Mouse (Mus musculus) forebrain, embryonic 16.5 days (tissue): Measurements from ENCODE around the gene Zdhhc14. TPM values are rescaled to one million over a fixed set of nuclear protein-coding genes. Genes with fewer than 3 reads are reported as not detected.
"Not testable (repeated sequence)": the region's sequence is repeated elsewhere in the genome, so short reads cannot be mapped to it uniquely, and the experiment has no call there.

Experiments used
- ATAC-seq: fragments of 200-750 bp; cut with Nextera tagmentation; 2 replicates; pipeline ENCODE4 v1.8.0; 2017; ENCODE audit warnings: mild to moderate bottlenecking, moderate library complexity
- H3K27ac ChIP-seq: fragments of 300-500 bp; sonication (generic); 2 replicates; pipeline ENCODE4 v1.5.1; 2014; ENCODE audit warnings: low read length, control low read depth
- H3K27me3 ChIP-seq: fragments of 300-500 bp; sonication (generic); replicated peaks from 2 replicates; pipeline ENCODE4 v1.6.1; 2014; ENCODE audit warnings: low read length; ENCODE audit not compliant: control insufficient read depth, insufficient read depth
- H3K36me3 ChIP-seq: fragments of 300-500 bp; sonication (generic); 2 replicates; pipeline ENCODE4 v1.6.1; 2014; ENCODE audit not compliant: control insufficient read depth, insufficient read depth
- H3K4me1 ChIP-seq: fragments of 300-500 bp; sonication (generic); replicated peaks from 2 replicates; pipeline ENCODE4 v1.6.1; 2014; ENCODE audit warnings: low read length; ENCODE audit not compliant: control insufficient read depth, insufficient read depth
- H3K4me2 ChIP-seq: fragments of 300-500 bp; sonication (generic); 2 replicates; pipeline ENCODE4 v1.6.1; 2014; ENCODE audit warnings: mild to moderate bottlenecking, low read length, control low read depth
- H3K4me3 ChIP-seq: fragments of 300-500 bp; sonication (generic); replicated peaks from 2 replicates; pipeline ENCODE4 v1.5.1; 2014; ENCODE audit warnings: mild to moderate bottlenecking, low read length, control low read depth
- H3K9ac ChIP-seq: fragments of 300-500 bp; sonication (generic); replicated peaks from 2 replicates; pipeline ENCODE4 v1.6.1; 2014; ENCODE audit warnings: low read depth, low read length, control low read depth
- H3K9me3 ChIP-seq: fragments of 300-500 bp; sonication (generic); 2 replicates; pipeline ENCODE4 v1.6.1; 2016; ENCODE audit warnings: low read length; ENCODE audit not compliant: control insufficient read depth
- WGBS: fragments of 180-500 bp; shearing (Covaris S2); extraction: QIAGEN DNeasy Blood & Tissue Kit; methylation state at CpG from one replicate; pipeline ENCODE4 v1.1.7; 2014; 5-methylcytosine and 5-hydroxymethylcytosine counted together
- polyA plus RNA-seq: library from polyadenylated mRNA; unstranded; fragments of >200 nt; fragmentation: Nextera tagmentation; extraction: Ambion mirVana; gene quantifications from 2 replicates; pipeline ENCODE4 v1.2.1, GENCODE M21; 2015

Gene Zdhhc14
- polyA plus RNA-seq, 1 experiment from 2014 or later: 8.1 TPM

GRCm38 (mm10) chr17:5606151-5606591, 113.8 kb downstream of the Zdhhc14 start:
- no peak overlapping the region for H3K4me3 ChIP-seq
- no peak overlapping the region for H3K4me2 ChIP-seq
- no peak for ATAC-seq
- H3K9me3 ChIP-seq: no peaks in the 10 kb centered on the region
- H3K9ac ChIP-seq: no peak overlapping the region
- H3K27me3 ChIP-seq: no peaks in the 10 kb centered on the region
- no peak overlapping the region for H3K27ac ChIP-seq
- WGBS: 40% methylated on average over 8 of the region's 8 CpGs
- peaks cover 20% of the 10 kb centered on the region for H3K4me1 ChIP-seq
- no peaks in the 10 kb centered on the region for H3K36me3 ChIP-seq

GRCm38 (mm10) chr17:5607352-5607751, 115.0 kb downstream of the Zdhhc14 start:
- H3K4me3 ChIP-seq: no peak overlapping the region
- ATAC-seq: peak; percentile 71
- 36% methylated on average over 7 of the region's 7 CpGs for WGBS
- H3K9me3 ChIP-seq: no peaks in the 10 kb centered on the region
- no peak overlapping the region for H3K4me2 ChIP-seq
- no peak overlapping the region for H3K27ac ChIP-seq
- H3K4me1 ChIP-seq: peaks cover 20% of the 10 kb centered on the region
- H3K36me3 ChIP-seq: no peaks in the 10 kb centered on the region
- no peak overlapping the region for H3K9ac ChIP-seq
- H3K27me3 ChIP-seq: no peaks in the 10 kb centered on the region

DNA sequence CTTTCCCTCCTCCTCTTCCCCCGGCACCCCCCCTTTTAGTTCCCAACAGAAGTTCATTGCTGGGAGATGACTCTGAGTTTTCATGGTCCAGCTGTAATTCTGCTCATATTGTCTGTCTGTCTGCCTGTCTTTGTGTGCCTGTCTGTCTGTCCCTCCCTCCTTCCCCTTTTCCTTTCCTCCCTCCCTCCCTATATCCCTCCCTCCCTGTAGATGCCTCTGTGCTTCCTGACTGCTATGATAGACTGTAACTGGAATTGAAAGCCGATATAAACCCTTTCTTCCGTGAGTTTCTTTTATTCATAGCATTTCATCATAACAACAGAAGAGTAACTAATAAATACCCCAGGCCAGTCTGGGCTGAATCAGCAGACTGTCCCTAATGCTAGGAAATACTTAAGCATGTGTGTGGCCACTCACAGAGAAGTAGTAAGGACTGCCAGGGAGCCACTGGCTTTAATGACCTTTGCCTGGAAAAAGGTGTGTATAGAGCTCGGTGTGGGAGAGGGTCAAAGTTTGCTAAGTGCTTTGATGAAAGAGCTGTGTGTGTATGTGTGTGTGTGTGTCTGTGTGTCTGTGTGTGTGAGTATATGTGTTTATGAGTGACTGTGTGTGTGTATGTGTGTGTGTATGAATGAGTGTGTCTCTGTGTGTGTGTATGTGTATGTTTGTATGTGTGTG, 117.7 kb downstream of the Zdhhc14 start:
- H3K27ac ChIP-seq: no peak overlapping the region
- H3K4me1 ChIP-seq: peaks cover 17% of the 10 kb centered on the region
- H3K4me3 ChIP-seq: no peak overlapping the region
- no peak overlapping the region for H3K9ac ChIP-seq
- no peak for ATAC-seq
- H3K9me3 ChIP-seq: no peaks in the 10 kb centered on the region
- no peak overlapping the region for H3K4me2 ChIP-seq
- WGBS: 89% methylated on average over 4 of the region's 4 CpGs
- no peaks in the 10 kb centered on the region for H3K27me3 ChIP-seq
- no peaks in the 10 kb centered on the region for H3K36me3 ChIP-seq

DNA sequence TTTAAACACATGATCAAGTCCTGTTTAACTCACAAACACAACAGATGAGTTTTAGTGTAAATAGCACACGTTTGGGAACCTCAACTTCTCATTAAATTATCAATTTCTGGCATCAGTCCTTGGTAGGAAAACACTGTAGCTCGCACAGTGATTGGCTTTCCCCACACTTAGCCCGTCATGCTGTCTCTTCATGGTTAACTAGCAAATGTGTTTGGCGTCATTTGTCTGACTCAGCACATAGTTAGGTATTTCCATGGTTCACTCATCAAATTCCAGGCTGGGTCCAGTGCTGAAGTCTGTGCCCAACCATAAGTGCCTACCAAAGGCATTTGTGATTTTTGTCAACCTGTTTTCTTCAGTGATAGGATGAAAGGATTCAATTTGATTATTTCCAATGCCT, 119.9 kb downstream of the Zdhhc14 start:
- no peaks in the 10 kb centered on the region for H3K36me3 ChIP-seq
- no peak overlapping the region for H3K9ac ChIP-seq
- H3K4me3 ChIP-seq: no peak overlapping the region
- no peak overlapping the region for H3K4me2 ChIP-seq
- no peaks in the 10 kb centered on the region for H3K27me3 ChIP-seq
- ATAC-seq: no peak
- H3K9me3 ChIP-seq: peaks cover 2% of the 10 kb centered on the region; the same call in 1 of the 2 replicates
- H3K4me1 ChIP-seq: peaks cover 5% of the 10 kb centered on the region
- WGBS: 45% methylated on average over 4 of the region's 4 CpGs
- no peak overlapping the region for H3K27ac ChIP-seq

DNA sequence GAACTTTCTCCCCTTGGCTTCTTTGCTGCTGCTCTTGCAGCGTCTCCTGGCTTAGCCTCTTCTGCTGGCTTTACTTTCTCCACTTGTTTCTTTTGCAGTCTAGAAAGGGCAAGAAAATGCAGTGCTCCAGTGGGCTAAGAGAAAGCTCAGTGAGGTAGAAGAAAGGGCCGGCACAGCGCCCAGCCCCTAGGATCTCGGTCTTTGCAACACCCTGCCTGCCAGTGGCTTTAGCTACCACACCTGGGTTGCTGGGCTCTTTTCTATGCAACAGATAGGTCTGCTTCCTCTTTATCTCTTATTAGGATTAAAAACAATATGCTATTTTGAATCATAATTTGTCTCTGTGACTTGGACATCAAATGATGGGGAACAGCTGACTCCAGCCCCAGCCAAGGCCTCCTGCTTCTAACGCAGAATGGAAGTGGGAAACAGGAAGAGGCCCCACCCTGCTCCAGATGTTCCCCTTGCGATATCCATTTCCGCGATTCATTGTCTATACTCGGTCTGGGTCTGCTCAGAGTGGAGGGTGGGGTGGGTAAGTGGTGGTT, 122.5 kb downstream of the Zdhhc14 start:
- WGBS: 60% methylated on average over 9 of the region's 9 CpGs

DNA sequence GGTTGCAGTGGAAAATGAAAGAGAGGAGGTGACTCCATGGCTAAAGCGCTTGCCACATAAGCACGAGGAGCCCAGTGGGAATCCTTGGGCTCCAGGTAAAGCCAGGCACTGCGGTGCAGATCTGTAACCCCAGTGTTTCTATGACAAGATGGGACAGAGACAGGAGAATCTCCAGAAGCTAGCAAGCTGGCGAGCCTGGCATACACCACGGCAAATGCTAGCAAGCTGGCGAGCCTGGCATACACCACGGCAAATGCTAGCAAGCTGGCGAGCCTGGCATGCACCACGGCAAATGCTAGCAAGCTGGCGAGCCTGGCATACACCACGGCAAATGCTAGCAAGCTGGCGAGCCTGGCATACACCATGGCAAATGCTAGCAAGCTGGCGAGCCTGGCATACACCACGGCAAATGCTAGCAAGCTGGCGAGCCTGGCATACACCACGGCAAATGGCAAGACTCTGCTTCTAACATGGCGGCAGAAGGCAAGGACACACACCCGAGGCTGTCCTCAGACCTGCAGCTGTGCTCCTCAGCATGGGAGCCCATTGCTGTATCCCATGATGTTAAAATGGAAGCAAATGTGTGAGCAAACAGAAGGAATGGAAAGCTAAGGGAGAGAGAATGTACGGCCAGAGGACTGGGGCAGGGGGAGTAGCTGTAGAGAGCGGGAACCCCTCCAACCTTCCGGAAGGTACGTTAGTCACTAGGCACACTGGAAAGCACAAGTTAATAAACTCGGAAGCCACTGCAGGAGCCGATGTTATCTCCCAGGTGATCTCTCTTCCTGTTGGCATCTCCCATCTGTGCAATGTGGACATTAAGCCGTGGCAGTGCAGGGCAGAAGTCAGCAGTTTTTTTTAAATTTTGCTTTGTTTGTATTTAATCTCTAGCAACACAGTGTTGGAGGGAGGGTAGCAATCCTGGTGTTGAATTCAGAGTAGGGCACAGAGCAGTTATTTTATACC, 129.6 kb downstream of the Zdhhc14 start:
- no peaks in the 10 kb centered on the region for H3K27me3 ChIP-seq
- no peak for ATAC-seq
- 68% methylated on average over 25 of the region's 25 CpGs for WGBS

More for the DNA sequence above, 122.5 kb downstream of the Zdhhc14 start:
- H3K27me3 ChIP-seq: no peaks in the 10 kb centered on the region
- H3K4me1 ChIP-seq: peaks cover 5% of the 10 kb centered on the region; the same call in 1 of the 2 replicates
- peaks cover 2% of the 10 kb centered on the region; the same call in 1 of the 2 replicates for H3K9me3 ChIP-seq
- ATAC-seq: no peak
- H3K4me2 ChIP-seq: no peak overlapping the region
- no peaks in the 10 kb centered on the region for H3K36me3 ChIP-seq
- no peak overlapping the region for H3K4me3 ChIP-seq
- no peak overlapping the region for H3K9ac ChIP-seq
- no peak overlapping the region for H3K27ac ChIP-seq

GRCm38 (mm10) chr17:5622764-5623163, 130.4 kb downstream of the Zdhhc14 start:
- H3K9me3 ChIP-seq: no peaks in the 10 kb centered on the region
- ATAC-seq: no peak
- no peak overlapping the region for H3K4me2 ChIP-seq
- H3K4me3 ChIP-seq: no peak overlapping the region
- no peak overlapping the region for H3K9ac ChIP-seq
- no peaks in the 10 kb centered on the region for H3K36me3 ChIP-seq
- H3K27ac ChIP-seq: no peak overlapping the region
- no peaks in the 10 kb centered on the region for H3K27me3 ChIP-seq
- H3K4me1 ChIP-seq: 0 out of 2 replicates have a peak, but pooled peaks cover 3% of the 10 kb centered on the region
- WGBS: 72% methylated on average over 6 of the region's 6 CpGs

More for the DNA sequence above, 129.6 kb downstream of the Zdhhc14 start:
- H3K27ac ChIP-seq: no peak overlapping the region; the same call in 1 of the 2 replicates
- no peak overlapping the region for H3K4me3 ChIP-seq
- H3K4me2 ChIP-seq: no peak overlapping the region
- no peaks in the 10 kb centered on the region for H3K36me3 ChIP-seq
- no peak overlapping the region for H3K9ac ChIP-seq
- no peaks in the 10 kb centered on the region for H3K9me3 ChIP-seq
- H3K4me1 ChIP-seq: 0 out of 2 replicates have a peak, but pooled peaks cover 3% of the 10 kb centered on the region

- Histone ChIP-seq H3K9me3 (no peaks in the 10 kb centered on the region), H3K4me1 (no peaks in the 10 kb centered on the region), H3K4me3 (no peak overlapping the region), H3K27ac (no peak overlapping the region), H3K9ac (no peak overlapping the region), H3K36me3 (no peaks in the 10 kb centered on the region), H3K4me2 (no peak overlapping the region), H3K27me3 (no peaks in the 10 kb centered on the region)
- ATAC-seq: no peak
Measured at GRCm38 (mm10) chr17:5623181-5623580, 130.8 kb downstream of the Zdhhc14 start.

DNA sequence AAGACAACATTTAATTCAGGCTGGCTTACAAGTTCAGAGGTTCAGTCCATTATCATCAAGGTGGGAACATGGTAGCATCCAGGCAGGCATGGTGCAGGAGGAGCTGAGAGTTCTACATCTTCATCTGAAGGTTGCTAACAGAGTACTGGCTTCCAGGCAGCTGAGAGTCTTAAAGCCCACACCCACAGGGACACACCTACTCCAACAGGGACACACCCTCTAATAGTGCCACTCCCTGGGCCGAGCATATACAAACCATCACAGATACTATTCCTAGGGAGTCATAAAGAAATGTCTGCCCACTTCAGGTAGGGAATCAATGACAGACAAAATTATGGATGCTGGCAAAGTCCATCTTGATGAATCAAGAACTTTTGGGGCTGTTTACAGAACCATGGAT, 132.5 kb downstream of the Zdhhc14 start:
- H3K4me1 ChIP-seq, H3K36me3 ChIP-seq, H3K4me2 ChIP-seq, H3K9me3 ChIP-seq, H3K4me3 ChIP-seq, H3K27ac ChIP-seq, H3K27me3 ChIP-seq, H3K9ac ChIP-seq, ATAC-seq: not testable (repeated sequence)
- 92% methylated on average over 1 of the region's 1 CpGs for WGBS
